Mouse (Mus musculus): Measurements from ENCODE around the gene Marcksl1. TPM values are rescaled to one million over a fixed set of nuclear protein-coding genes. Genes with fewer than 3 reads are reported as not detected.

Marcksl1 gene
- total and polyA plus RNA-seq, 3 experiments, result 25.3 to 62.7 TPM; not detected in 1

GRCm38 (mm10) chr4:129561184-129561583 lies 47.8 kb downstream of the Marcksl1 start (continued):
- TF ChIP-seq MAFK (IDR thresholded peaks at IDR 0.05; ENCODE audit: borderline replicate concordance, low read depth, low read length) (no peak), POLR2AphosphoS2 (IDR thresholded peaks at IDR 0.05; ENCODE audit: low read length) (no peak), ZKSCAN1 (IDR thresholded peaks at IDR 0.05; ENCODE audit: low read depth, low read length) (no peak)

DNA sequence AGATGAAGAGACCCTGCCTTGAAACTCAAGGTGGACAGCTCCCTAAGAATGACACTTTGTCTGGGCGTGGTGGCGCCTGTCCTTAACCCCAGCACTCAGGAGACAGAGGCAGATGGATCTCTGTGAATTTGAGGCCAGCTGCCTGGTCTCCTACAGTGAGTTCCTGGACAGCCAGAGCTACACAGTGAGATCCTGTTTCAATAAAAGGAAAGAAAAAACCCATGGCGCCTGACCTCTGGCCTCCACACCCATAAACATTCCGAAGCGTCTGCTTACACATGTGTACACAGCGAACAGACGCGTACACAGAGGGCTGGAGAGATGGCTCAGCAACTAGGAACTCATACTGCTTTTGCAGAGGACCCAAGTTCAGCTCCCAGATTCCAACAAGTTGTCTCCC lies 50.3 kb downstream of the Marcksl1 start:
- Histone ChIP-seq H3K36me3 (ENCODE audit: control insufficient read depth in 1 of 2, insufficient read depth in 2 of 2, low read length in 2 of 2) (no peaks in the 10 kb centered on the region), H3K4me3 (ENCODE audit: control insufficient read depth in 1 of 2, insufficient read depth in 1 of 2, low read depth in 2 of 2, low read length in 2 of 2) (no peak overlapping the region), H3K79me2 (ENCODE audit: control insufficient read depth, insufficient read depth, low read length, poor library complexity) (no peaks in the 10 kb centered on the region), H3K9me3 (replicated peaks; ENCODE audit: insufficient read depth, low read length) (no peaks in the 10 kb centered on the region), H3K27ac (ENCODE audit: control insufficient read depth, low read depth, low read length) (no peak overlapping the region), H3K27me3 (ENCODE audit: control insufficient read depth in 1 of 2, insufficient read depth in 2 of 2, low read length in 2 of 2) (no peaks in the 10 kb centered on the region; a peak in 2 of 4 replicates), H3K4me1 (ENCODE audit: control insufficient read depth in 1 of 2, insufficient read depth in 2 of 2, low read length in 2 of 2) (no peaks in the 10 kb centered on the region), H3K9ac (ENCODE audit: control insufficient read depth, low read depth, low read length, poor library complexity, severe bottlenecking) (no peak overlapping the region)
- DNase-seq (ENCODE audit: low read depth, low spot score), result no peak
- TF ChIP-seq MXI1 (IDR thresholded peaks at IDR 0.05; ENCODE audit: low read depth, low read length), result no peak
- TF ChIP-seq MAFK (IDR thresholded peaks at IDR 0.05; ENCODE audit: borderline replicate concordance, low read depth, low read length), result no peak
- TF ChIP-seq HCFC1 (IDR thresholded peaks at IDR 0.05; ENCODE audit: low read depth, low read length), result no peak
- TF ChIP-seq SIN3A (IDR thresholded peaks at IDR 0.05; ENCODE audit: low read length), result no peak
- no peak for TF ChIP-seq ZKSCAN1 (IDR thresholded peaks at IDR 0.05; ENCODE audit: low read depth, low read length)
- no peak for TF ChIP-seq POLR2A (IDR thresholded peaks at IDR 0.05; ENCODE audit: control insufficient read depth in 1 of 2, insufficient read depth in 1 of 2, low read depth in 1 of 2, low read length in 2 of 2, poor library complexity in 1 of 2)
- TF ChIP-seq JUND (IDR thresholded peaks at IDR 0.05; ENCODE audit: low read depth, low read length), result no peak
- TF ChIP-seq TCF12 (IDR thresholded peaks at IDR 0.05; ENCODE audit: low read depth, low read length), result no peak
- no peak for TF ChIP-seq MEF2A (IDR thresholded peaks at IDR 0.05; ENCODE audit: extremely low read depth, insufficient replicate concordance, low read depth, low read length, poor library complexity, severe bottlenecking)
- no peak for TF ChIP-seq USF2 (IDR thresholded peaks at IDR 0.05; ENCODE audit: borderline replicate concordance in 1 of 2, insufficient read depth in 1 of 2, low read depth in 1 of 2, low read length in 2 of 2)
- TF ChIP-seq USF1 (IDR thresholded peaks at IDR 0.05; ENCODE audit: low read depth, low read length), result no peak
- TF ChIP-seq KAT2A (conservative IDR thresholded peaks at IDR 0.05; ENCODE audit: low read depth, low read length), result no peak
- no peak for TF ChIP-seq NRF1 (IDR thresholded peaks at IDR 0.05; ENCODE audit: insufficient read depth, low read depth, low read length, poor library complexity, severe bottlenecking)
- TF ChIP-seq CTCF (IDR thresholded peaks at IDR 0.05 in 2 of 3, conservative IDR thresholded peaks at IDR 0.05 in 1 of 3; ENCODE audit: control insufficient read depth in 1 of 3, insufficient read depth in 1 of 3, low read depth in 2 of 3, low read length in 3 of 3, poor library complexity in 1 of 3, severe bottlenecking in 1 of 3), result no peak
- no peak for TF ChIP-seq ELF1 (IDR thresholded peaks at IDR 0.05; ENCODE audit: low read depth, low read length)

DNA sequence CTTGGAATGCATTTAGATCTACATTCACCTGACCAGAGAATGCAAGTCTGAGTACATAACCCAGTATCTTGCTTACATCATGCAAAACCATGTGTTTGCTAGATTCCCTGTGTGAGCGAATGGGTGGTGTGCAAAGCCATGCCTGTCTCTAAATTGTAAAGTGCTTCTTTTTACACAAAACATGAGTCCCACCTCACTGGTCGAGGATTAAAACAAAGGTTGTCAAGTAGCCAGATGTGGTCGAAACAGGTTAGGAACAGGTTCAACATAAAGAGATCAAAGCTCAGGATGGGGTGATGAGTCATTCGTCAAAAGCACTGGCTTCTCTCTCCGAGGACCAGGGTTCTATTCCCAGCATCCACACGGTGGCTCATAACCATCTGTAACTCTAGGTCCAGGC lies 51.8 kb downstream of the Marcksl1 start:
- Histone ChIP-seq H3K9ac (ENCODE audit: control insufficient read depth, low read depth, low read length, poor library complexity, severe bottlenecking) (no peak overlapping the region), H3K79me2 (ENCODE audit: control insufficient read depth, insufficient read depth, low read length, poor library complexity) (no peaks in the 10 kb centered on the region), H3K27ac (ENCODE audit: control insufficient read depth, low read depth, low read length) (no peak overlapping the region), H3K9me3 (replicated peaks; ENCODE audit: insufficient read depth, low read length) (no peaks in the 10 kb centered on the region), H3K27me3 (ENCODE audit: control insufficient read depth in 1 of 2, insufficient read depth in 2 of 2, low read length in 2 of 2) (no peaks in the 10 kb centered on the region; a peak in 2 of 4 replicates), H3K4me1 (ENCODE audit: control insufficient read depth in 1 of 2, insufficient read depth in 2 of 2, low read length in 2 of 2) (no peaks in the 10 kb centered on the region), H3K36me3 (ENCODE audit: control insufficient read depth in 1 of 2, insufficient read depth in 2 of 2, low read length in 2 of 2) (no peaks in the 10 kb centered on the region), H3K4me3 (ENCODE audit: control insufficient read depth in 1 of 2, insufficient read depth in 1 of 2, low read depth in 2 of 2, low read length in 2 of 2) (no peak overlapping the region)
- TF ChIP-seq NRF1 (IDR thresholded peaks at IDR 0.05; ENCODE audit: insufficient read depth, low read depth, low read length, poor library complexity, severe bottlenecking), result no peak
- no peak for TF ChIP-seq MYB (IDR thresholded peaks at IDR 0.05; ENCODE audit: low read depth, low read length)
- TF ChIP-seq ZNF384 (IDR thresholded peaks at IDR 0.05; ENCODE audit: low read depth, low read length), result no peak
- no peak for TF ChIP-seq USF2 (IDR thresholded peaks at IDR 0.05; ENCODE audit: borderline replicate concordance in 1 of 2, insufficient read depth in 1 of 2, low read depth in 1 of 2, low read length in 2 of 2)
- no peak for TF ChIP-seq ETS1 (IDR thresholded peaks at IDR 0.05; ENCODE audit: low read depth, low read length)
- DNase-seq (ENCODE audit: low read depth, low spot score), result no peak
